Mouse (Mus musculus) limb, embryonic 13.5 days (tissue): ENCODE data around the gene 4931428F04Rik. TPM values are rescaled to one million over a fixed set of nuclear protein-coding genes. Genes with fewer than 3 reads are reported as not detected.

ENCODE experiments used
- ATAC-seq: fragments of 200-750 bp; cut with Nextera tagmentation; 2 replicates; pipeline ENCODE4 v1.8.0; 2017; ENCODE audit warnings: low read depth, moderate number of reproducible peaks, moderate TSS enrichment; ENCODE audit not compliant: low FRiP score
- H3K27ac ChIP-seq: fragments of 300-500 bp; sonication (generic); 2 replicates; pipeline ENCODE4 v1.5.1; 2015; ENCODE audit warnings: inconsistent platforms, mild to moderate bottlenecking, moderate library complexity
- H3K27me3 ChIP-seq: fragments of 300-500 bp; sonication (generic); 2 replicates; pipeline ENCODE4 v1.6.1; 2015; ENCODE audit warnings: mild to moderate bottlenecking, inconsistent platforms
- H3K36me3 ChIP-seq: fragments of 300-500 bp; sonication (generic); 2 replicates; pipeline ENCODE4 v1.6.1; 2015; ENCODE audit warnings: inconsistent platforms, mild to moderate bottlenecking, moderate library complexity
- H3K4me1 ChIP-seq: fragments of 300-500 bp; sonication (generic); 2 replicates; pipeline ENCODE4 v1.6.1; 2015; ENCODE audit warnings: inconsistent platforms
- H3K4me2 ChIP-seq: fragments of 300-500 bp; sonication (generic); replicated peaks from 2 replicates; pipeline ENCODE4 v1.6.1; 2015; ENCODE audit warnings: inconsistent platforms, mild to moderate bottlenecking, moderate library complexity
- H3K4me3 ChIP-seq: fragments of 300-500 bp; sonication (generic); 2 replicates; pipeline ENCODE4 v1.5.1; 2015; ENCODE audit warnings: moderate library complexity, mild to moderate bottlenecking, inconsistent platforms
- H3K9ac ChIP-seq: fragments of 300-500 bp; sonication (generic); 2 replicates; pipeline ENCODE4 v1.6.1; 2015; ENCODE audit warnings: mild to moderate bottlenecking, inconsistent platforms
- H3K9me3 ChIP-seq: fragments of 300-500 bp; sonication (generic); 2 replicates; pipeline ENCODE4 v1.6.1; 2016; ENCODE audit warnings: inconsistent platforms
- WGBS: fragments of 180-500 bp; shearing (Covaris S2); methylation state at CpG from one replicate; pipeline ENCODE4 v1.1.7; 2015; 5-methylcytosine and 5-hydroxymethylcytosine counted together
- polyA plus RNA-seq: library from polyadenylated mRNA; unstranded; fragments of >200 nt; fragmentation: Nextera tagmentation; extraction: Ambion mirVana; gene quantifications from 2 replicates; pipeline ENCODE4 v1.2.1, GENCODE M21; 2015

The 4931428F04Rik gene
- polyA plus RNA-seq, 1 experiment from 2014 or later: 16.3 TPM

- Histone ChIP-seq H3K36me3 (peaks cover 30% of the 10 kb centered on the region), H3K9ac (no peak overlapping the region), H3K4me3 (no peak overlapping the region), H3K4me2 (no peak overlapping the region), H3K27ac (no peak overlapping the region), H3K9me3 (no peaks in the 10 kb centered on the region), H3K27me3 (peaks cover 52% of the 10 kb centered on the region), H3K4me1 (peaks cover 21% of the 10 kb centered on the region)
- WGBS: 62% methylated on average over 3 of the region's 3 CpGs
- no peak for ATAC-seq
Measured at GRCm38 (mm10) chr8:105280567-105280966, 9.1 kb downstream of the 4931428F04Rik start.

GRCm38 (mm10) chr8:105278911-105279334 is 10.7 kb downstream of the 4931428F04Rik start:
- H3K4me1 ChIP-seq: peaks cover 25% of the 10 kb centered on the region
- peaks cover 18% of the 10 kb centered on the region for H3K36me3 ChIP-seq
- H3K4me2 ChIP-seq: peak overlapping the region; percentile 58
- ATAC-seq: peak; percentile 52; the same call in 1 of the 2 replicates
- peak overlapping the region; percentile 40; the same call in 1 of the 2 replicates for H3K9ac ChIP-seq
- 4% methylated on average over 28 of the region's 28 CpGs for WGBS
- H3K27ac ChIP-seq: no peak overlapping the region
- H3K9me3 ChIP-seq: no peaks in the 10 kb centered on the region
- H3K4me3 ChIP-seq: peak overlapping the region; percentile 27
- H3K27me3 ChIP-seq: peaks cover 68% of the 10 kb centered on the region

GRCm38 (mm10) chr8:105276292-105277120 is 13.2 kb downstream of the 4931428F04Rik start:
- ATAC-seq: peak; percentile 66
- H3K36me3 ChIP-seq: peaks cover 3% of the 10 kb centered on the region
- H3K4me2 ChIP-seq: peak overlapping the region; percentile 77
- H3K27me3 ChIP-seq: peaks cover 93% of the 10 kb centered on the region
- H3K4me3 ChIP-seq: peak overlapping the region; percentile 49
- no peaks in the 10 kb centered on the region for H3K9me3 ChIP-seq
- peak overlapping the region; percentile 63 for H3K9ac ChIP-seq
- 4% methylated on average over 30 of the region's 30 CpGs for WGBS
- H3K4me1 ChIP-seq: peaks cover 25% of the 10 kb centered on the region
- H3K27ac ChIP-seq: no peak overlapping the region

- Histone ChIP-seq H3K4me1 (peaks cover 27% of the 10 kb centered on the region), H3K27me3 (peaks cover 99% of the 10 kb centered on the region), H3K4me2 (peak within 1 kb of the TSS; percentile 77), H3K9me3 (no peaks in the 10 kb centered on the region), H3K4me3 (peak within 1 kb of the TSS; percentile 49), H3K9ac (peak within 1 kb of the TSS; percentile 63), H3K27ac (no peak within 1 kb of the TSS), H3K36me3 (no peaks in the 10 kb centered on the region)
- 4% methylated on average over 10 of the region's 10 CpGs for WGBS
- no peak for ATAC-seq
Measured at GRCm38 (mm10) chr8:105275840-105276239, 13.8 kb downstream of the 4931428F04Rik start, which contains the start of gene Nol3. Gene Nol3 (plus strand): TSS chr8:105276140.

- Histone ChIP-seq H3K4me1 (peaks cover 31% of the 10 kb centered on the region), H3K27ac (no peak overlapping the region), H3K4me2 (peak overlapping the region; percentile 77), H3K27me3 (peaks cover 100% of the 10 kb centered on the region), H3K9me3 (no peaks in the 10 kb centered on the region), H3K36me3 (no peaks in the 10 kb centered on the region), H3K9ac (no peak overlapping the region), H3K4me3 (peak overlapping the region; percentile 49; the same call in 1 of the 2 replicates)
- no peak for ATAC-seq
- WGBS: 5% methylated on average over 10 of the region's 11 CpGs
Measured at GRCm38 (mm10) chr8:105275387-105275786, 14.3 kb downstream of the 4931428F04Rik start.

- H3K9ac ChIP-seq: peak overlapping the region; percentile 25; the same call in 1 of the 2 replicates
- H3K27ac ChIP-seq: no peak overlapping the region
- H3K4me2 ChIP-seq: peak overlapping the region; percentile 87
- no peaks in the 10 kb centered on the region for H3K36me3 ChIP-seq
- ATAC-seq: no peak
- H3K9me3 ChIP-seq: 0 out of 2 replicates have a peak, but pooled peaks cover 4% of the 10 kb centered on the region
- H3K27me3 ChIP-seq: peaks cover 100% of the 10 kb centered on the region
- peaks cover 40% of the 10 kb centered on the region for H3K4me1 ChIP-seq
- peak overlapping the region; percentile 15 for H3K4me3 ChIP-seq
- WGBS: 2% methylated on average over 11 of the region's 11 CpGs
Measured at GRCm38 (mm10) chr8:105270916-105271186, 18.8 kb downstream of the 4931428F04Rik start.

- peak overlapping the region; percentile 52 for H3K4me3 ChIP-seq
- no peak overlapping the region for H3K27ac ChIP-seq
- peak overlapping the region; percentile 62; the same call in 1 of the 2 replicates for H3K9ac ChIP-seq
- H3K4me1 ChIP-seq: peaks cover 35% of the 10 kb centered on the region
- H3K9me3 ChIP-seq: 0 out of 2 replicates have a peak, but pooled peaks cover 4% of the 10 kb centered on the region
- H3K27me3 ChIP-seq: peaks cover 99% of the 10 kb centered on the region
- ATAC-seq: no peak
- no peaks in the 10 kb centered on the region for H3K36me3 ChIP-seq
- WGBS: 3% methylated on average over 39 of the region's 39 CpGs
- peak overlapping the region; percentile 87 for H3K4me2 ChIP-seq
Measured at GRCm38 (mm10) chr8:105270101-105270915, 19.4 kb downstream of the 4931428F04Rik start.

- Histone ChIP-seq H3K4me2 (peak within 1 kb of the TSS; percentile 87), H3K36me3 (no peaks in the 10 kb centered on the region), H3K9me3 (0 out of 2 replicates have a peak, but pooled peaks cover 4% of the 10 kb centered on the region), H3K9ac (peak within 1 kb of the TSS; percentile 62), H3K4me1 (peaks cover 40% of the 10 kb centered on the region), H3K4me3 (peak within 1 kb of the TSS; percentile 52), H3K27me3 (peaks cover 96% of the 10 kb centered on the region), H3K27ac (no peak within 1 kb of the TSS)
- WGBS: under 1% methylated on average over 42 of the region's 42 CpGs
- ATAC-seq: no peak
Measured at GRCm38 (mm10) chr8:105269461-105269947, 20.2 kb downstream of the 4931428F04Rik start, which contains the start of gene Hsf4. Gene Hsf4 (plus strand): TSS chr8:105269801.

GRCm38 (mm10) chr8:105269075-105269458 is 20.6 kb downstream of the 4931428F04Rik start:
- H3K9me3 ChIP-seq: 0 out of 2 replicates have a peak, but pooled peaks cover 4% of the 10 kb centered on the region
- H3K4me1 ChIP-seq: peaks cover 40% of the 10 kb centered on the region
- no peaks in the 10 kb centered on the region for H3K36me3 ChIP-seq
- H3K9ac ChIP-seq: peak overlapping the region; percentile 62
- 0 out of 2 replicates have a peak, but pooled peaks have one; percentile 1 for ATAC-seq
- peak overlapping the region; percentile 87 for H3K4me2 ChIP-seq
- WGBS: 2% methylated on average over 10 of the region's 10 CpGs
- no peak overlapping the region for H3K27ac ChIP-seq
- H3K27me3 ChIP-seq: peaks cover 94% of the 10 kb centered on the region
- H3K4me3 ChIP-seq: peak overlapping the region; percentile 52

GRCm38 (mm10) chr8:105268342-105269074 is 21.2 kb downstream of the 4931428F04Rik start:
- Histone ChIP-seq H3K4me3 (peak overlapping the region; percentile 52), H3K4me2 (peak overlapping the region; percentile 87), H3K9ac (peak overlapping the region; percentile 62), H3K9me3 (0 out of 2 replicates have a peak, but pooled peaks cover 4% of the 10 kb centered on the region), H3K4me1 (peaks cover 40% of the 10 kb centered on the region), H3K36me3 (no peaks in the 10 kb centered on the region), H3K27ac (no peak overlapping the region), H3K27me3 (peaks cover 94% of the 10 kb centered on the region)
- ATAC-seq: peak; percentile 66
- WGBS: under 1% methylated on average over 65 of the region's 65 CpGs

- Histone ChIP-seq H3K4me2 (no peak overlapping the region), H3K4me1 (peaks cover 40% of the 10 kb centered on the region), H3K9me3 (0 out of 2 replicates have a peak, but pooled peaks cover 4% of the 10 kb centered on the region), H3K27me3 (peaks cover 90% of the 10 kb centered on the region), H3K9ac (no peak overlapping the region), H3K4me3 (no peak overlapping the region), H3K27ac (no peak overlapping the region), H3K36me3 (no peaks in the 10 kb centered on the region)
- 18% methylated on average over 13 of the region's 13 CpGs for WGBS
- no peak for ATAC-seq
Measured at GRCm38 (mm10) chr8:105266775-105267174, 22.9 kb downstream of the 4931428F04Rik start.
